Mouse (Mus musculus): ENCODE measurements around the gene Ifih1.

The Ifih1 gene

DNA sequence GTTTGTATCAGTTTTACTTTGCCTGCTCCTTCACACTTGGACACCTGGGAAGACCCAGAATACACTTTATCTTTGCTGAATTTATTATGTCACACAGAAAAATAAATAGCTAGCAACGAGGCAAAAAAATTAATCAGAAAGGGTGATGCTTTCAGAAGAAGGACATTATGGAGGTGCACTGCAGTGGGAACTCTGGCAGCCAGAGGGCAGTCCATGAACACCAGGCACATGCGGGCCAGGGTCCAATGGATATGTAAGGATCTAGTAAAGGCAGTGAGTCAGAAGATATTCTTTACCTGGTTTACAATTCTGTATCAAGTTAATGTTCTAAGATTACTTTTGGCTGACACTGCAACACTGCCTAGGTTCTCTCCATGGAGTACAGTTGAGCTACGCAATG lies 96.4 kb downstream of the Ifih1 start:
- DNase-seq (ENCODE audit: low read depth, low spot score), result no peak

DNA sequence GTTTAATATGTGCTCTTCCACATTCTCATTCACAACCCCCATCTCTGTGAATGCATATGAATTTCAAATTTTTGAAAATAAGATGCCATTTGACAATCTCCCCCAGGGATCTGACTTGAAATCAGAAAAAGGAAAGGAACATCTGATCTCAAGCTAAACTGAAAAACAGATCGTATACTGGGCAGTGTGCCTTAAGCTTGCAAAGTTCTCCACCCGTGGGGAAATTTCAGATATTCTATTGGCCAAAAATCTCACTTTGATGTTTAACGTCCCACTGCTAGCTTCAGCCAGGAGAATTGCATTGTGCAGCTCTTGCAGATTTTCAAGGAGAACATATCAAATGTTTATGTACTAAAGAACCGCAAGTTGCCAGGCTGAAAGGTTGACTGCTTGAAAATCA lies 96.9 kb downstream of the Ifih1 start:
- no peak for DNase-seq (ENCODE audit: low read depth, low spot score)

DNA sequence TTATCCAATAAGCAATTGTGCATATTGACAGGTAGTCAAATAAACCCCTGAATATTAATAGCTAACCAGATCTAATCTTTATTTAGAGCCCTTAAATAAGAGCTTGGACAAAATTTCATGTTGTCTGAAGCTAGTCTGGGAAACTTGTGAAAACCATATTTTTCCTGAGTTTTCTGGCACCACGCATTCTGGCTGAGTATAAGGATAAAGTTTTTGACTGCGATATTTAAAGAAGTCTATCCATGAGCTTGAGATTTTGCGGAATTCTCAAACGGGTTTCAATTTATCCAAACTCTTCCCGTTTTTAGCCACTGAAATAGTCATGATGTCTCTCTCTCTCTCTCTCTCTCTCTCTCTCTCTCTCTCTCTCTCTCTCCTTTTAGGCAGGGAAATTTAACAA lies 98.0 kb downstream of the Ifih1 start:
- no peak for DNase-seq (ENCODE audit: low read depth, low spot score)

Data from CD4-positive, CD25-positive, alpha-beta regulatory T cell, adult 2 months (primary cell).